Mouse (Mus musculus): ENCODE results near the gene Dnaaf3.

Dnaaf3 gene

GRCm38 (mm10) chr7:4498251-4498650 is 34.0 kb downstream of the Dnaaf3 start:
- peak in 1 of 2 experiments; percentile 53 for DNase-seq

GRCm38 (mm10) chr7:4497271-4497903 is 34.9 kb downstream of the Dnaaf3 start:
- no peak for DNase-seq

- DNase-seq: no peak
These were observed 35.8 kb downstream of the Dnaaf3 start for GRCm38 (mm10) chr7:4496468-4496867.

GRCm38 (mm10) chr7:4493991-4494390 is 38.3 kb downstream of the Dnaaf3 start:
- no peak for DNase-seq

GRCm38 (mm10) chr7:4492284-4493224 is 39.7 kb downstream of the Dnaaf3 start:
- DNase-seq: peak in 1 of 2 experiments; percentile 12

GRCm38 (mm10) chr7:4491308-4491707 is 40.9 kb downstream of the Dnaaf3 start:
- no peak for DNase-seq

GRCm38 (mm10) chr7:4482281-4482680 is 50.0 kb downstream of the Dnaaf3 start:
- no peak for DNase-seq

GRCm38 (mm10) chr7:4479674-4480073 is 52.6 kb downstream of the Dnaaf3 start:
- peak; percentile 62 to 74 for DNase-seq

GRCm38 (mm10) chr7:4478796-4479291 is 53.4 kb downstream of the Dnaaf3 start:
- DNase-seq: no peak

- DNase-seq: peak; percentile 77 to 82
These were observed 54.0 kb downstream of the Dnaaf3 start for GRCm38 (mm10) chr7:4478021-4478795.

- DNase-seq: no peak
These were observed 58.3 kb downstream of the Dnaaf3 start for GRCm38 (mm10) chr7:4473940-4474339.
